Mouse (Mus musculus) hematopoietic stem cell, adult 5-6 weeks (primary cell): ENCODE results near the gene Slc25a3. TPM values are rescaled to one million over a fixed set of nuclear protein-coding genes. Genes with fewer than 3 reads are reported as not detected.

Experiments used
- ATAC-seq, 2 experiments: fragments of 125-278 bp in 1 of 2; replicated peaks in 1 of 2; 2 replicates each; pipeline ENCODE4 v1.8.0; 2016 to 2017; ENCODE audit warnings: inconsistent platforms in 2 of 2, mild to moderate bottlenecking in 2 of 2, moderate number of reproducible peaks in 2 of 2, low read depth in 1 of 2, moderate TSS enrichment in 1 of 2; ENCODE audit not compliant: low FRiP score in 2 of 2, poor library complexity in 2 of 2, severe bottlenecking in 2 of 2, insufficient read depth in 1 of 2, low TSS enrichment in 1 of 2
- total RNA-seq: library from RNA; stranded (forward); fragments of 172-1452, 232-1000 nt; gene quantifications from 2 replicates; pipeline ENCODE4 v1.2.3, GENCODE M21; 2017

Gene Slc25a3
- total RNA-seq, 1 experiment from 2014 or later = 260 TPM

GRCm38 (mm10) chr10:91116958-91117357 is 6.9 kb downstream of the Slc25a3 start:
- ATAC-seq = no peak

- no peak for ATAC-seq
Measured at GRCm38 (mm10) chr10:91109841-91110240, 14.0 kb downstream of the Slc25a3 start.

- no peak for ATAC-seq
Measured at GRCm38 (mm10) chr10:91105981-91106380, 17.9 kb downstream of the Slc25a3 start.

GRCm38 (mm10) chr10:91102799-91103590 is 20.9 kb downstream of the Slc25a3 start:
- no peak for ATAC-seq

GRCm38 (mm10) chr10:91101936-91102335 is 21.9 kb downstream of the Slc25a3 start:
- ATAC-seq = no peak

- no peak for ATAC-seq
Measured at GRCm38 (mm10) chr10:91100101-91100500, 23.8 kb downstream of the Slc25a3 start.

- ATAC-seq = no peak
Measured at GRCm38 (mm10) chr10:91098056-91098455, 25.8 kb downstream of the Slc25a3 start.

GRCm38 (mm10) chr10:91094251-91095104 is 29.4 kb downstream of the Slc25a3 start:
- ATAC-seq = no peak

GRCm38 (mm10) chr10:91092812-91093211 is 31.0 kb downstream of the Slc25a3 start:
- no peak for ATAC-seq

GRCm38 (mm10) chr10:91083393-91083927 is 40.4 kb downstream of the Slc25a3 start:
- peak in 1 of 2 experiments; percentile 25; a peak in 1 of 4 replicates for ATAC-seq

- peak; percentile 88 to 90 for ATAC-seq
Measured at GRCm38 (mm10) chr10:91082550-91083392, 41.1 kb downstream of the Slc25a3 start, which contains the start of the genes Apaf1 and Ikbip. Gene Apaf1 (minus strand): TSS chr10:91082770. Gene Ikbip (plus strand): TSS chr10:91082940.

GRCm38 (mm10) chr10:91081959-91082507 is 41.8 kb downstream of the Slc25a3 start:
- ATAC-seq = peak in 1 of 2 experiments; percentile 27; a peak in 1 of 4 replicates

- no peak for ATAC-seq
Measured at GRCm38 (mm10) chr10:91080540-91080939, 43.3 kb downstream of the Slc25a3 start.

GRCm38 (mm10) chr10:91076667-91077066 is 47.2 kb downstream of the Slc25a3 start:
- no peak for ATAC-seq

GRCm38 (mm10) chr10:91073345-91073744 is 50.5 kb downstream of the Slc25a3 start:
- ATAC-seq = no peak

- ATAC-seq = peak in 1 of 2 experiments; percentile 37; a peak in 1 of 4 replicates
Measured at GRCm38 (mm10) chr10:91071768-91072167, 52.1 kb downstream of the Slc25a3 start.
